Mouse (Mus musculus): ENCODE data around the gene Rhox2c. TPM values are rescaled to one million over a fixed set of nuclear protein-coding genes. Genes with fewer than 3 reads are reported as not detected.

The Rhox2c gene
- polyA plus RNA-seq (2017; shearing (Covaris generic)), result not detected

GRCm38 (mm10) chrX:37453380-37453779 lies at the start of gene Rhox2c:
Rhox2c (plus strand) TSS chrX:37453680.

DNA sequence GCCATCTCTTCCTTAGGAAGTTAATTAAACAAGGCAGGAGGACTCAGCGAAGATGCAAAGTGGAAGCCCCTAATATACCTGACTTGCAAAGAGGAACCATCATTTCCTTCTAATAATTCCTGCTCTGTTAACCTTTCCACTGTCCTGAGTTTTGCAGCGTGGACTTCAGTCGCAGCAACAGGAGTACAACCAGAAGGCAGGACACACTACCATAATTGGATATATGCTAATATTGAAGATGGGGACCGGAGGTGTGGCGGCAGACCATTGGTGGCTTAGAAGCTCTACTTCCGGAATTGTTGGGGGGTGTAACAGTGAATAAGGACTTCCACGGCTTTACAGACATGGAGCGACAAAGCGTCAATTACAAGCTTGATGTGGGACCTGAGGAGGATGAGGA lies 41.7 kb upstream of the Rhox2c start, which contains the start of gene Rhox2b:
TSS of gene Rhox2b (plus strand) at position 301 of the 400 bp plus-strand sequence.

GRCm38 (mm10) chrX:37432194-37432593 lies 21.3 kb upstream of the Rhox2c start, which contains the start of gene Rhox4b:
Rhox4b (plus strand) TSS chrX:37432494.

GRCm38 (mm10) chrX:37458285-37458684 lies 4.8 kb downstream of the Rhox2c start, which contains the start of gene Rhox3c:
Rhox3c (plus strand) TSS chrX:37458585.

GRCm38 (mm10) chrX:37480037-37480436 lies 26.6 kb downstream of the Rhox2c start, which contains the start of gene Rhox4c:
Rhox4c (plus strand) TSS chrX:37480337.

GRCm38 (mm10) chrX:37514059-37514458 lies 60.6 kb downstream of the Rhox2c start, which contains the start of gene Rhox4d:
Rhox4d (plus strand) TSS chrX:37514359.

Other genes with a start within 250 kb of the Rhox2c start
- not detected for gene Gm9, start 242.6 kb upstream of the Rhox2c start, polyA plus RNA-seq (2017; shearing (Covaris generic))
- not detected for gene Rhox1, start 231.4 kb upstream of the Rhox2c start, polyA plus RNA-seq (2017; shearing (Covaris generic))
- not detected for gene Rhox2a, start 208.7 kb upstream of the Rhox2c start, polyA plus RNA-seq (2017; shearing (Covaris generic))
- not detected for gene Rhox3a, start 203.8 kb upstream of the Rhox2c start, polyA plus RNA-seq (2017; shearing (Covaris generic))
- gene Rhox4a, start 188.3 kb upstream of the Rhox2c start, polyA plus RNA-seq (2017; shearing (Covaris generic)), result not detected
- not detected for gene Rhox3a2, start 73.7 kb upstream of the Rhox2c start, polyA plus RNA-seq (2017; shearing (Covaris generic))
- not detected for gene Rhox4a2, start 62.8 kb upstream of the Rhox2c start, polyA plus RNA-seq (2017; shearing (Covaris generic))
- gene Rhox2b, start 41.6 kb upstream of the Rhox2c start, polyA plus RNA-seq (2017; shearing (Covaris generic)), result not detected
- gene Rhox4b, start 21.2 kb upstream of the Rhox2c start, polyA plus RNA-seq (2017; shearing (Covaris generic)), result not detected
- not detected for gene Rhox3c, start 4.9 kb downstream of the Rhox2c start, polyA plus RNA-seq (2017; shearing (Covaris generic))
- gene Rhox4c, start 26.7 kb downstream of the Rhox2c start, polyA plus RNA-seq (2017; shearing (Covaris generic)), result not detected
- not detected for gene Rhox2d, start 39.7 kb downstream of the Rhox2c start, polyA plus RNA-seq (2017; shearing (Covaris generic))
- not detected for gene Rhox4d, start 60.7 kb downstream of the Rhox2c start, polyA plus RNA-seq (2017; shearing (Covaris generic))
- gene Rhox2e, start 76.8 kb downstream of the Rhox2c start, polyA plus RNA-seq (2017; shearing (Covaris generic)), result not detected
- not detected for gene Rhox3e, start 88.3 kb downstream of the Rhox2c start, polyA plus RNA-seq (2017; shearing (Covaris generic))
- 0.20 TPM for gene Rhox4e, start 103.7 kb downstream of the Rhox2c start, polyA plus RNA-seq (2017; shearing (Covaris generic))
- not detected for gene Rhox2f, start 117.7 kb downstream of the Rhox2c start, polyA plus RNA-seq (2017; shearing (Covaris generic))
- gene Rhox3f, start 127.3 kb downstream of the Rhox2c start, polyA plus RNA-seq (2017; shearing (Covaris generic)), result not detected
- gene Rhox4f, start 154.0 kb downstream of the Rhox2c start, polyA plus RNA-seq (2017; shearing (Covaris generic)), result 0.29 TPM
- not detected for gene Rhox3g, start 174.9 kb downstream of the Rhox2c start, polyA plus RNA-seq (2017; shearing (Covaris generic))
- not detected for gene Rhox2g, start 189.8 kb downstream of the Rhox2c start, polyA plus RNA-seq (2017; shearing (Covaris generic))
- not detected for gene Rhox4g, start 197.6 kb downstream of the Rhox2c start, polyA plus RNA-seq (2017; shearing (Covaris generic))
- gene Rhox3h, start 215.1 kb downstream of the Rhox2c start, polyA plus RNA-seq (2017; shearing (Covaris generic)), result not detected
- gene Rhox2h, start 219.6 kb downstream of the Rhox2c start, polyA plus RNA-seq (2017; shearing (Covaris generic)), result not detected

All from CD4-positive, CD25-positive, alpha-beta regulatory T cell (primary cell).